Mouse (Mus musculus): ENCODE data around the gene Tmem30b. TPM values are rescaled to one million over a fixed set of nuclear protein-coding genes. Genes with fewer than 3 reads are reported as not detected.

Gene Tmem30b
- polyA plus RNA-seq, 2 experiments: 13.8 to 17.0 TPM

- Histone ChIP-seq H3K4me3 (replicated peaks; ENCODE audit: low read length) (no peak overlapping the region), H3K27me3 (ENCODE audit: control insufficient read depth, insufficient read depth, low read length) (no peaks in the 10 kb centered on the region), H3K4me1 (ENCODE audit: control insufficient read depth, insufficient read depth, low read length) (peaks cover 31% of the 10 kb centered on the region), H3K9ac (ENCODE audit: low read depth, low read length, severe bottlenecking) (no peak overlapping the region), H3K27ac (replicated peaks; ENCODE audit: low read depth, low read length) (peak overlapping the region; percentile 70), H3K4me2 (replicated peaks; ENCODE audit: low read depth, low read length, severe bottlenecking) (no peak overlapping the region), H3K36me3 (ENCODE audit: control insufficient read depth, insufficient read depth, low read length) (no peaks in the 10 kb centered on the region), H3K9me3 (ENCODE audit: control insufficient read depth, low read length) (no peaks in the 10 kb centered on the region)
- ATAC-seq (ENCODE audit: low FRiP score, low read depth) (peak; percentile 32; the same call in 1 of the 2 replicates), DNase-seq (ENCODE audit: low spot score) (peak; percentile 49)
- WGBS: 58% methylated on average over 14 of the region's 14 CpGs
- TF ChIP-seq POLR2A (IDR thresholded peaks at IDR 0.05; ENCODE audit: borderline replicate concordance, extremely low read depth, insufficient read depth, insufficient read length): no peak
These were observed 39.1 kb downstream of the Tmem30b start for GRCm38 (mm10) chr12:73507105-73507504.

GRCm38 (mm10) chr12:73506648-73507047 lies 39.5 kb downstream of the Tmem30b start:
- Histone ChIP-seq H3K36me3 (ENCODE audit: control insufficient read depth, insufficient read depth, low read length) (no peaks in the 10 kb centered on the region), H3K4me3 (replicated peaks; ENCODE audit: low read length) (no peak overlapping the region), H3K4me1 (ENCODE audit: control insufficient read depth, insufficient read depth, low read length) (peaks cover 27% of the 10 kb centered on the region), H3K4me2 (replicated peaks; ENCODE audit: low read depth, low read length, severe bottlenecking) (no peak overlapping the region), H3K27ac (replicated peaks; ENCODE audit: low read depth, low read length) (no peak overlapping the region), H3K9me3 (ENCODE audit: control insufficient read depth, low read length) (no peaks in the 10 kb centered on the region), H3K9ac (ENCODE audit: low read depth, low read length, severe bottlenecking) (no peak overlapping the region), H3K27me3 (ENCODE audit: control insufficient read depth, insufficient read depth, low read length) (no peaks in the 10 kb centered on the region)
- no peak for TF ChIP-seq POLR2A (IDR thresholded peaks at IDR 0.05; ENCODE audit: borderline replicate concordance, extremely low read depth, insufficient read depth, insufficient read length)
- ATAC-seq (ENCODE audit: low FRiP score, low read depth) (no peak), DNase-seq (ENCODE audit: low spot score) (no peak)
- WGBS: 74% methylated on average over 5 of the region's 5 CpGs

GRCm38 (mm10) chr12:73500689-73501326 lies 45.4 kb downstream of the Tmem30b start:
- Histone ChIP-seq H3K4me3 (replicated peaks; ENCODE audit: low read length) (no peak overlapping the region), H3K9me3 (ENCODE audit: control insufficient read depth, low read length) (no peaks in the 10 kb centered on the region), H3K36me3 (ENCODE audit: control insufficient read depth, insufficient read depth, low read length) (no peaks in the 10 kb centered on the region), H3K9ac (ENCODE audit: low read depth, low read length, severe bottlenecking) (no peak overlapping the region), H3K27me3 (ENCODE audit: control insufficient read depth, insufficient read depth, low read length) (no peaks in the 10 kb centered on the region), H3K4me1 (ENCODE audit: control insufficient read depth, insufficient read depth, low read length) (peaks cover 30% of the 10 kb centered on the region), H3K4me2 (replicated peaks; ENCODE audit: low read depth, low read length, severe bottlenecking) (peak overlapping the region; percentile 17; the same call in 1 of the 2 replicates), H3K27ac (replicated peaks; ENCODE audit: low read depth, low read length) (peak overlapping the region; percentile 56)
- ATAC-seq (ENCODE audit: low FRiP score, low read depth): peak; percentile 55; the same call in 1 of the 2 replicates
- DNase-seq (ENCODE audit: low spot score): no peak
- 17% methylated on average over 5 of the region's 5 CpGs for WGBS
- no peak for TF ChIP-seq POLR2A (IDR thresholded peaks at IDR 0.05; ENCODE audit: borderline replicate concordance, extremely low read depth, insufficient read depth, insufficient read length)

GRCm38 (mm10) chr12:73495172-73495571 lies 51.0 kb downstream of the Tmem30b start:
- no peaks in the 10 kb centered on the region for H3K27me3 ChIP-seq (ENCODE audit: control insufficient read depth, insufficient read depth, low read length)
- no peak for TF ChIP-seq POLR2A (IDR thresholded peaks at IDR 0.05; ENCODE audit: borderline replicate concordance, extremely low read depth, insufficient read depth, insufficient read length)
- H3K4me2 ChIP-seq (replicated peaks; ENCODE audit: low read depth, low read length, severe bottlenecking): no peak overlapping the region
- DNase-seq (ENCODE audit: low spot score) (no peak), ATAC-seq (ENCODE audit: low FRiP score, low read depth) (no peak)
- no peak overlapping the region for H3K27ac ChIP-seq (replicated peaks; ENCODE audit: low read depth, low read length)
- peaks cover 24% of the 10 kb centered on the region for H3K4me1 ChIP-seq (ENCODE audit: control insufficient read depth, insufficient read depth, low read length)
- H3K9ac ChIP-seq (ENCODE audit: low read depth, low read length, severe bottlenecking): no peak overlapping the region
- no peak overlapping the region for H3K4me3 ChIP-seq (replicated peaks; ENCODE audit: low read length)
- no peaks in the 10 kb centered on the region for H3K36me3 ChIP-seq (ENCODE audit: control insufficient read depth, insufficient read depth, low read length)
- H3K9me3 ChIP-seq (ENCODE audit: control insufficient read depth, low read length): no peaks in the 10 kb centered on the region
- 18% methylated on average over 10 of the region's 10 CpGs for WGBS

GRCm38 (mm10) chr12:73493929-73494530 lies 52.2 kb downstream of the Tmem30b start:
- no peaks in the 10 kb centered on the region for H3K9me3 ChIP-seq (ENCODE audit: control insufficient read depth, low read length)
- WGBS: 82% methylated on average over 16 of the region's 16 CpGs
- H3K27me3 ChIP-seq (ENCODE audit: control insufficient read depth, insufficient read depth, low read length): no peaks in the 10 kb centered on the region
- DNase-seq (ENCODE audit: low spot score) (no peak), ATAC-seq (ENCODE audit: low FRiP score, low read depth) (no peak)
- no peak overlapping the region for H3K9ac ChIP-seq (ENCODE audit: low read depth, low read length, severe bottlenecking)
- no peak overlapping the region for H3K27ac ChIP-seq (replicated peaks; ENCODE audit: low read depth, low read length)
- TF ChIP-seq POLR2A (IDR thresholded peaks at IDR 0.05; ENCODE audit: borderline replicate concordance, extremely low read depth, insufficient read depth, insufficient read length): no peak
- peaks cover 16% of the 10 kb centered on the region for H3K4me1 ChIP-seq (ENCODE audit: control insufficient read depth, insufficient read depth, low read length)
- H3K36me3 ChIP-seq (ENCODE audit: control insufficient read depth, insufficient read depth, low read length): no peaks in the 10 kb centered on the region
- H3K4me2 ChIP-seq (replicated peaks; ENCODE audit: low read depth, low read length, severe bottlenecking): no peak overlapping the region
- H3K4me3 ChIP-seq (replicated peaks; ENCODE audit: low read length): no peak overlapping the region

Other genes starting within 250 kb of the Tmem30b start
- gene Prkch, start 38.4 kb upstream of the Tmem30b start, polyA plus RNA-seq (2012; rRNA removed): 7.6 and 9.3 TPM in 2 replicates
- 17.2 and 17.9 TPM in 2 replicates for gene Prkch, start 38.4 kb upstream of the Tmem30b start, polyA plus RNA-seq (2014; fragmentation: Nextera tagmentation; extraction: Ambion mirVana)

Data from limb, embryonic 14.5 days (tissue).